Mouse (Mus musculus) heart, adult 2 months (tissue): ENCODE data around the gene Hs3st5.

Experiments used
- CTCF ChIP-seq: fragments of 200-600 bp; IDR thresholded peaks from 2 replicates; pipeline ENCODE4 v1.8.1; 2022; ENCODE audit warnings: antibody characterized with exemption, mild to moderate bottlenecking, moderate library complexity
- POLR2A ChIP-seq: fragments of 200-500 bp; IDR thresholded peaks from 2 replicates; pipeline ENCODE4 v1.6.1; 2011; ENCODE audit warnings: mild to moderate bottlenecking, low read depth, low read length, control low read depth; ENCODE audit not compliant: insufficient read depth

- TF ChIP-seq CTCF (no peak), POLR2A (no peak)
These were observed 343.6 kb downstream of the Hs3st5 start for GRCm38 (mm10) chr10:36850231-36850630.
